In genomic region chr2:165922047-165922728, GRCm38 (mm10) we compare ENCODE assay signal across 8 mouse cellular contexts. TPM values are rescaled to one million over a fixed set of nuclear protein-coding genes. Genes with fewer than 3 reads are reported as not detected.
DNase-seq lines count a peak whose midpoint lies in the region; ATAC-seq and TF ChIP-seq lines count a peak whose summit lies in the region.

No protein-coding gene starts in this region.

- no peak overlapping the region for H3K4me3 ChIP-seq in kidney, adult 2 months (ENCODE audit: insufficient read depth, low read depth, low read length)
- H3K4me3 ChIP-seq in macrophage (ENCODE audit: inconsistent target) = no peak overlapping the region
- no peak overlapping the region for H3K4me3 ChIP-seq in forebrain, postnatal 0 days (ENCODE audit: low read depth, low read length)

- no peaks in the 10 kb centered on the region for H3K36me3 ChIP-seq in kidney, adult 2 months (ENCODE audit: control insufficient read depth, insufficient read depth, low read length)
- no peaks in the 10 kb centered on the region for H3K36me3 ChIP-seq in macrophage (ENCODE audit: inconsistent target)
- no peaks in the 10 kb centered on the region for H3K36me3 ChIP-seq in forebrain, postnatal 0 days (ENCODE audit: insufficient read depth)

- TF ChIP-seq CTCF in kidney, adult 2 months (conservative IDR thresholded peaks at IDR 0.05; ENCODE audit: insufficient read depth, insufficient read length, low read depth, low read length) = no peak
- TF ChIP-seq CTCF in forebrain, postnatal 0 days (IDR thresholded peaks at IDR 0.05; ENCODE audit: low read depth) = no peak

- no peak for ATAC-seq in forebrain, postnatal 0 days

- peak overlapping the region; percentile 42; the same call in 1 of the 2 replicates for H3K27ac ChIP-seq in kidney, adult 2 months (ENCODE audit: insufficient read depth, low read depth, low read length)
- H3K27ac ChIP-seq in macrophage = peak overlapping the region; percentile 93
- no peak overlapping the region for H3K27ac ChIP-seq in forebrain, postnatal 0 days (ENCODE audit: low read depth, low read length)

- H3K79me2 ChIP-seq in macrophage (ENCODE audit: inconsistent target) = peaks cover 12% of the 10 kb centered on the region; the same call in 1 of the 2 replicates

- no peaks in the 10 kb centered on the region for H3K9me3 ChIP-seq in forebrain, postnatal 0 days (ENCODE audit: low read length)

- no peak overlapping the region for H3K4me2 ChIP-seq in forebrain, postnatal 0 days (ENCODE audit: low read depth)

- TF ChIP-seq POLR2A in kidney, adult 2 months (IDR thresholded peaks at IDR 0.05; ENCODE audit: low read depth, low read length) = no peak

- 67% methylated on average over 13 of the region's 13 CpGs for WGBS in kidney, adult 2 months
- 49% methylated on average over 13 of the region's 13 CpGs for WGBS in macrophage (ENCODE audit: missing documents)
- WGBS in forebrain, postnatal 0 days = 65% methylated on average over 13 of the region's 13 CpGs

- no peak overlapping the region for H3K9ac ChIP-seq in forebrain, postnatal 0 days

- DNase-seq in kidney, adult 2 months = peak; percentile 56
- no peak for DNase-seq in kidney, adult 18-20 months
- peak; percentile 63 for DNase-seq in kidney, adult 9 months
- peak; percentile 55 to 66 for DNase-seq in thymus, postnatal 36 days
- no peak for DNase-seq in forebrain, postnatal 0 days
- no peak for DNase-seq in urinary bladder, postnatal 10 days (ENCODE audit: low spot score)
- no peak for DNase-seq in layer of hippocampus, adult 11-12 months (ENCODE audit: low spot score)

- no peaks in the 10 kb centered on the region for H3K27me3 ChIP-seq in kidney, adult 2 months (replicated peaks; ENCODE audit: control insufficient read depth, insufficient read depth, low read length)
- no peaks in the 10 kb centered on the region for H3K27me3 ChIP-seq in forebrain, postnatal 0 days (ENCODE audit: insufficient read depth, low read length)

- H3K4me1 ChIP-seq in kidney, adult 2 months (ENCODE audit: control insufficient read depth, insufficient read depth, low read length) = peaks cover 5% of the 10 kb centered on the region
- no peaks in the 10 kb centered on the region for H3K4me1 ChIP-seq in forebrain, postnatal 0 days (ENCODE audit: insufficient read depth)

RNA-seq across cellular contexts. Expression of gene Zmynd8, which starts 23.4 kb away (rescaled TPM):
- 27.7 and 29.0 TPM in 2 replicates for polyA plus RNA-seq in kidney, adult 2 months (2012; rRNA removed)
- total RNA-seq in macrophage (2018; cell fraction: chromatin; rRNA removed) = 100 to 1,000 TPM; 113 to 715 (median 441) TPM
- total RNA-seq in macrophage (2018; cell fraction: cytosol; rRNA removed) = 100 to 1,000 TPM in 8 of 26 experiments, 10 to 100 TPM in 18; 32.1 to 112 (median 96.4) TPM
- total RNA-seq in macrophage (2018; cell fraction: nucleus; rRNA removed) = 100 to 1,000 TPM in 22 of 26 experiments, 10 to 100 TPM in 4; 57.9 to 347 (median 193) TPM
- polyA plus RNA-seq in macrophage (2018) = 52.3 to 95.5 TPM (median 75.2 TPM) in 3 replicates
- total RNA-seq in forebrain, postnatal 0 days (2014; rRNA removed) = 51.4 and 63.5 TPM in 2 replicates
- 37.7 and 45.7 TPM in 2 replicates for polyA plus RNA-seq in forebrain, postnatal 0 days (2015; fragmentation: Nextera tagmentation; extraction: Ambion mirVana)

Comparison
In these comparisons a context has a peak if more than half of its experiments do, and no peak if none do; other contexts are left out.
1. DNase-seq: peak in kidney, adult 2 months (single experiment), kidney, adult 9 months (single experiment) and thymus, postnatal 36 days (2 of 2); none in kidney, adult 18-20 months (single experiment), forebrain, postnatal 0 days (single experiment), urinary bladder, postnatal 10 days (single experiment) and layer of hippocampus, adult 11-12 months (single experiment).